Mouse (Mus musculus): ENCODE data around the gene Emsy. TPM values are rescaled to one million over a fixed set of nuclear protein-coding genes. Genes with fewer than 3 reads are reported as not detected.

The Emsy gene
- total and polyA plus RNA-seq, 3 experiments, result 12.3 to 25.2 (median 14.6) TPM

- no peak overlapping the region for H3K4me2 ChIP-seq (ENCODE audit: insufficient read depth, low read depth, poor library complexity, severe bottlenecking)
- no peaks in the 10 kb centered on the region for H3K36me3 ChIP-seq (replicated peaks in 1 of 2; ENCODE audit: control insufficient read depth in 1 of 2, insufficient read depth in 1 of 2, low read length in 1 of 2)
- H3K9me3 ChIP-seq (replicated peaks; ENCODE audit: low read length), result no peaks in the 10 kb centered on the region
- 0 out of 4 replicates have a peak, but pooled peaks cover 0 to 7% of the 10 kb centered on the region in 2 experiments for H3K4me1 ChIP-seq (ENCODE audit: control insufficient read depth in 1 of 2, insufficient read depth in 2 of 2)
- no peak overlapping the region for H3K9ac ChIP-seq (ENCODE audit: insufficient read depth, low read depth)
- no peak for DNase-seq (ENCODE audit: extremely low read depth)
- H3K27me3 ChIP-seq (replicated peaks), result no peaks in the 10 kb centered on the region
- in situ Hi-C loops (cut with MboI; ENCODE audit: low pct_ligation_motif_present, low pct_unique_long_range_greater_than_20kb, low sequenced_read_pairs) (no loop called here), dilution Hi-C loops (cut with MboI; ENCODE audit: extremely low pct_ligation_motif_present, extremely low pct_unique_long_range_greater_than_20kb, low sequenced_read_pairs) (no loop called here)
- H3K79me2 ChIP-seq (replicated peaks; ENCODE audit: control insufficient read depth, extremely low read depth, insufficient read depth, poor library complexity, severe bottlenecking), result no peaks in the 10 kb centered on the region
- no peak overlapping the region for H3K4me3 ChIP-seq (replicated peaks in 1 of 3; ENCODE audit: low read depth in 2 of 3, low read length in 2 of 3, poor library complexity in 1 of 3)
- H3K27ac ChIP-seq (ENCODE audit: insufficient read depth, low read depth), result no peak overlapping the region
- TF ChIP-seq MAZ (IDR thresholded peaks at IDR 0.05; ENCODE audit: low read depth, low read length) (no peak), KAT2A (IDR thresholded peaks at IDR 0.05; ENCODE audit: insufficient replicate concordance, low read length) (no peak), IRF4 (IDR thresholded peaks at IDR 0.05; ENCODE audit: low read depth, low read length) (no peak), JUND (conservative IDR thresholded peaks at IDR 0.05; ENCODE audit: low read depth, low read length) (no peak), TBP (conservative IDR thresholded peaks at IDR 0.05; ENCODE audit: low read depth, low read length) (no peak), ZNF384 (IDR thresholded peaks at IDR 0.05; ENCODE audit: low read depth, low read length) (no peak), UBTF (IDR thresholded peaks at IDR 0.05; ENCODE audit: low read depth, low read length) (no peak), TCF12 (IDR thresholded peaks at IDR 0.05; ENCODE audit: low read depth, low read length) (no peak), CTCF (conservative IDR thresholded peaks at IDR 0.05 in 1 of 2, IDR thresholded peaks at IDR 0.05 in 1 of 2; ENCODE audit: low read depth in 2 of 2, low read length in 2 of 2) (no peak), JUN (IDR thresholded peaks at IDR 0.05; ENCODE audit: insufficient read depth, low read depth, low read length) (no peak)
Measured at GRCm38 (mm10) chr7:98544556-98544955, 112.0 kb downstream of the Emsy start.

DNA sequence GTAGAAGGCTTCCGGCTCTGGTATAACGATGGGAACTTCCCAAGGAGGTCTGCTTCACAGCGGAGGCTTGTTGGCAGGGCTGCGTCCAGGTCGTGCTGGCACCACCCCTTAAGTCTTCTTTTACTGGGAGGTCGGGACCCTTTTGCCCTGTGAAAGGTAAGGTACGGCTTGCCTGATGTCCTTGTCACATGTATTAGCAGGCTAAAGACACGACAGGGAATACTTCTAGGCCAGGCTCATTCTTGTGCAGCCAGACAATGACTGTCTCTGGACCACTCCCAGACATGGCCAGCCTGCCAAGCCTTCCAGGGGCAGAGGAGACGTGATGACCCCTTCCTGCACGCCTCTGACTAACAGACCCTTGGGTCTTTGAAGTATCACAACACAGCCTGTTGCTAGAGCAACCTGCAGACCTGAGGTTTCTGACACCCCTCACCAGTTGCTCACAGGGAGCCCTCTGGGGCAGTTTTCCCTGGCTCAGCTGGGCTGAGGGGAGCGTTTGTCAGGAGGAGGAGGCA, 112.7 kb downstream of the Emsy start:
- no peak overlapping the region for H3K9ac ChIP-seq (ENCODE audit: insufficient read depth, low read depth)
- DNase-seq (ENCODE audit: extremely low read depth), result no peak
- no peak overlapping the region for H3K4me2 ChIP-seq (ENCODE audit: insufficient read depth, low read depth, poor library complexity, severe bottlenecking)
- H3K36me3 ChIP-seq (replicated peaks in 1 of 2; ENCODE audit: control insufficient read depth in 1 of 2, insufficient read depth in 1 of 2, low read length in 1 of 2), result no peaks in the 10 kb centered on the region
- 0 out of 4 replicates have a peak, but pooled peaks cover 0 to 7% of the 10 kb centered on the region in 2 experiments for H3K4me1 ChIP-seq (ENCODE audit: control insufficient read depth in 1 of 2, insufficient read depth in 2 of 2)
- no peaks in the 10 kb centered on the region for H3K9me3 ChIP-seq (replicated peaks; ENCODE audit: low read length)
- no peak for TF ChIP-seq IRF4 (IDR thresholded peaks at IDR 0.05; ENCODE audit: low read depth, low read length)
- no peak for TF ChIP-seq CHD2 (IDR thresholded peaks at IDR 0.05; ENCODE audit: low read length)
- no peak for TF ChIP-seq BHLHE40 (IDR thresholded peaks at IDR 0.05; ENCODE audit: low read depth, low read length)
- TF ChIP-seq PAX5 (IDR thresholded peaks at IDR 0.05; ENCODE audit: low read length), result no peak
- no peak for TF ChIP-seq ZMIZ1 (IDR thresholded peaks at IDR 0.05; ENCODE audit: low read depth, low read length)
- TF ChIP-seq SIN3A (IDR thresholded peaks at IDR 0.05; ENCODE audit: low read length), result no peak
- TF ChIP-seq SMC3 (IDR thresholded peaks at IDR 0.05; ENCODE audit: low read depth, low read length), result no peak
- no peak for TF ChIP-seq NRF1 (IDR thresholded peaks at IDR 0.05; ENCODE audit: low read depth, low read length)
- TF ChIP-seq MXI1 (IDR thresholded peaks at IDR 0.05; ENCODE audit: low read depth, low read length), result no peak
- no peak for TF ChIP-seq MAX (IDR thresholded peaks at IDR 0.05; ENCODE audit: low read length)
- no peak for TF ChIP-seq E2F4 (IDR thresholded peaks at IDR 0.05; ENCODE audit: insufficient replicate concordance, low read depth, low read length)
- TF ChIP-seq CTCF (conservative IDR thresholded peaks at IDR 0.05 in 1 of 2, IDR thresholded peaks at IDR 0.05 in 1 of 2; ENCODE audit: low read depth in 2 of 2, low read length in 2 of 2), result no peak
- TF ChIP-seq GABPA (IDR thresholded peaks at IDR 0.05; ENCODE audit: insufficient replicate concordance, low read depth, low read length), result no peak
- TF ChIP-seq JUN (IDR thresholded peaks at IDR 0.05; ENCODE audit: insufficient read depth, low read depth, low read length), result no peak
- no peak for TF ChIP-seq USF1 (IDR thresholded peaks at IDR 0.05; ENCODE audit: low read depth, low read length)
- TF ChIP-seq KAT2A (IDR thresholded peaks at IDR 0.05; ENCODE audit: insufficient replicate concordance, low read length), result no peak
- TF ChIP-seq POLR2AphosphoS2 (IDR thresholded peaks at IDR 0.05; ENCODE audit: low read depth, low read length), result no peak
- H3K27me3 ChIP-seq (replicated peaks), result no peaks in the 10 kb centered on the region
- H3K79me2 ChIP-seq (replicated peaks; ENCODE audit: control insufficient read depth, extremely low read depth, insufficient read depth, poor library complexity, severe bottlenecking), result no peaks in the 10 kb centered on the region
- in situ Hi-C loops (cut with MboI; ENCODE audit: low pct_ligation_motif_present, low pct_unique_long_range_greater_than_20kb, low sequenced_read_pairs), result no loop called here
- no peak overlapping the region for H3K4me3 ChIP-seq (replicated peaks in 1 of 3; ENCODE audit: low read depth in 2 of 3, low read length in 2 of 3, poor library complexity in 1 of 3)
- dilution Hi-C loops (cut with MboI; ENCODE audit: extremely low pct_ligation_motif_present, extremely low pct_unique_long_range_greater_than_20kb, low sequenced_read_pairs), result no loop called here
- no peak overlapping the region for H3K27ac ChIP-seq (ENCODE audit: insufficient read depth, low read depth)

Data from CH12.LX (cell line).